Mouse (Mus musculus) induced T-regulatory cell, adult 2 months (primary cell): ENCODE measurements around the gene Colgalt2.
"Not testable (repeated sequence)": the region's sequence is repeated elsewhere in the genome, so short reads cannot be mapped to it uniquely, and the experiment has no call there.

Experiments used
- DNase-seq: peaks from one replicate; pipeline ENCODE4 v3.0.0-alpha.2; 2012; ENCODE audit warnings: low read depth

Colgalt2 gene

GRCm38 (mm10) chr1:152417602-152418001 lies 18.0 kb downstream of the Colgalt2 start:
- DNase-seq: no peak

GRCm38 (mm10) chr1:152422295-152422694 lies 22.7 kb downstream of the Colgalt2 start:
- no peak for DNase-seq

DNA sequence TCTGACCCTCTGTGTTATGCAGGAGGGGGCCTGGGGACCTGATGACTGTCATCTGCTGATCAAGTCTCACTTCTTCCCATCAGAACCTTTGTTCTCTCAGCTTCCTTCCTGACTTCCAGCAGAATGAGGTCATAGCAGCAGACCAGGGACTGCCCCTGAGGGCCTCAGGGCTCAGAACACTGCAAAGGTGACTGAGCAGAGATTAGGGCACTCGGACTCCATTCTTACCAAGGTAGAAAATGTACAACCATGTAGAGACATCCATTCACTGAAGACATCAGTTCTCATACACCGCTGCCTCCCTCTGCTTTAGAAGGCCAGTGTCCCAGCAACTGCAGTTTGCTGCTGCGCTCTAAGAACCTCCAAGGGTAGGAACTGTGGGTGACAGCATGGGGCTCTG lies 23.4 kb downstream of the Colgalt2 start:
- no peak for DNase-seq

GRCm38 (mm10) chr1:152427912-152428581 lies 28.4 kb downstream of the Colgalt2 start:
- no peak for DNase-seq

GRCm38 (mm10) chr1:152429805-152430204 lies 30.2 kb downstream of the Colgalt2 start:
- no peak for DNase-seq

DNA sequence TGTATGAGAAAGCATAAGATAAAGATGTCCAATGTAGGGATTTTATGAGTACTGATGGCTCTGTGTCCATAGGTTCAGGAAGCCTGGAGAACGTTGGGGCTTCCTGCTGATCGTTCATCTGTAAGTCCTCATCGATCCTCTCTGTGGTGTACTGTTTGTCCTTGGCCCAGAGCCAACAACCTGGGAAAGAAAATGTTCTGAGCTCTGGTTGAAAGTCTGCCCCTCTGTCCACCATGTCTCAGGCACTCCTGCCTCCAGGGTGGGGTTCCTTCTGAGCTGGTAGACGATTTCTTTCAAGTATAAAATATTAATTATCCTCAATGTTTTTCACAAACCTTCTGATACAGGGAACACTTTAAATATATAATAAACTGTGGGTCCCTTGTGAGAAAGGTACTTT lies 34.5 kb downstream of the Colgalt2 start:
- DNase-seq: no peak

DNA sequence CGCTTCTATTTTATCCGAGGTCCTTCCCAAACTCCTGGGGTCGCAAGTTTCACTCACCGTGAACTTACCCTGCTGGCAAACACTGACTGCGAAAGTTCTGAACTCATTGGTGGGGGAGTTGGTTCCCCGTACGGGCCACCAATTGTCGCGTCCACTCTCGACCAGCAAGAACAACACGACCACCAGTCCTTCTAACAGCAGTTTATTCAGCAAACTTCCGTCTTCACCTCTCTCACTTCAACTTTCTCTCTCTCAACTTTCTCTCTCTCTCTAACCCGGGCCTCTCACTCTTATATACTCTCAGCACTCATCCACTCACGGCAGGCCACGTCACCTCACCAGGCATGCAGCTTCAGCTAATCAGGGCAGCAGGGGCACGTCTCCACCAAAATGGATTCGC lies 37.9 kb downstream of the Colgalt2 start:
- DNase-seq: not testable (repeated sequence)

DNA sequence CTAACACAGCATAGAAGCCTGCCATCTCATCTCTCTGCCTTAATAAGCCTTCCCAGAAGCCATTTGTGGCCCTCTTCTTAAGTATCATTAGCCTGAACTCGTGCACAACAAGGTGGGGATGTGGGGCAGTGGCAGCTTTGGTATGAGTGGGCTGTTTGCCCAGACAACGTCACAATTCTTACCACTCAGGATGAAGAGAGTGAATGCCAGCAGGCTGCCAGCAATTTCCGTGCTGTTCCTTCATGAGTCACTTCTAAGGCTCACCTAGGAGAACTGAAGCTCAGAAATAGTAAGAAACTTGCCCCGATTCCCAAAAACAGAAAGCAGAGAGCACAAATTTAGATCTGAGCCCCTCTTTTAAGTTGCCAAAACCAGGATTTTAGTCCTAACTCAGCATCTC lies 39.8 kb downstream of the Colgalt2 start:
- DNase-seq: no peak

DNA sequence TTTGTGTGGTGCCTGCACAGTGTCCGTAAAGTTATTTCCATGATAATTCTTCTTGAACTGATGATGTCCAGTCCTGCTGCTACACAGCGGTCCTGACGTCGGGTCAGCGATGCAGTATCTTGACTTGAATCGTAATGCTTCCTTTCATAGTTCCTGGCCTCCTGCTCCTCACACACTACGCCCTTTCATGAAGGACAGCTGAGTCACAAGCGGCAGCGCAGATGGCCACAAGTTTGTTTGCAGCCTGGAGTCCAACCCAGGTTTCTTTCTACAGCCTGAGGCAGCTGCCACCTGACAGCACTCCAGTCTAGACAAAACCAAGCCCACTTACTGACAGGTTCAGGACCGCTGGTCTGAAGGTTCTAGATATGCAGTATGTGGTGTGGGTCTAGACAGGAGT lies 40.2 kb downstream of the Colgalt2 start:
- DNase-seq: no peak

DNA sequence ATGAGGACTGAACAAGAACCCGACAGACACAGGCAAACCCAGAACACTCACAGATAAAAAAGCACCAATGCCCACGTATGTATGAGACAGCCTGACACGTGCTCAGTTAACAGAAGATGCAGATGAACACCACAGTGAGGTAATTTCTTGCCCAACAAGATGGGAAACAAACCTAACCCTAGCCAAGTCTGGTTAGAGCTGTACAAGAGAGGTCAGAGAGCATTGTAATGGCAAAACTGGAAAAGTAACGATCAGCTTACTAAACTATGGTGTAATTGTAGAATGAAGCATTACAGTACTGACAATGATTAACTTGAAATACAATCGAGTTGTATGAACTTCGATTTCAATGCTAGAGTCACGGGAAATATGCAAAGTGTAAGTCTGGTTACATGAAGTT lies 45.0 kb downstream of the Colgalt2 start:
- DNase-seq: no peak

GRCm38 (mm10) chr1:152445925-152446324 lies 46.3 kb downstream of the Colgalt2 start:
- no peak for DNase-seq

GRCm38 (mm10) chr1:152454536-152454935 lies 54.9 kb downstream of the Colgalt2 start:
- no peak for DNase-seq

GRCm38 (mm10) chr1:152455275-152456243 lies 55.9 kb downstream of the Colgalt2 start:
- no peak for DNase-seq

DNA sequence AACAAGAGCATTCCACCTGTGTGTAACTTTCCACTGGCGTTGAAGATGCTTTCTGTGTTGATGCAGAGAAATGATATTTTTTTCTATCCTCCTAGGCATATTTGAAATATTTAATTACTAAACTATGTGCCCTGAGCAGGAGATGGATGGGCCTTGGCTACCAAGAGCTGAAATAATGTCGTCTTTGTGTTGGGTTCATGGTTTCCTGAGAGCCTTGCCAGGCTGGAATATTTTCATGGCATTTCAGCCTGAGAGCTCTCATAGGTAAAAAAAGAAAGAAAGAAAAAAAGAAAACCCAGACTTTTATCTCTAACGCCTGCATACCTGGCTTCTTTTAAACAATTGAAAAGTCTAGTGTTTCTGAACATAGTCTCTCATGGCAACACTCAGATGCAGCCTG lies 56.6 kb downstream of the Colgalt2 start:
- no peak for DNase-seq

- DNase-seq: no peak
Measured at GRCm38 (mm10) chr1:152457596-152457995, 58.0 kb downstream of the Colgalt2 start.

- DNase-seq: no peak
Measured at GRCm38 (mm10) chr1:152458996-152459395, 59.4 kb downstream of the Colgalt2 start.

GRCm38 (mm10) chr1:152460931-152461330 lies 61.3 kb downstream of the Colgalt2 start:
- no peak for DNase-seq

GRCm38 (mm10) chr1:152461814-152462213 lies 62.2 kb downstream of the Colgalt2 start:
- DNase-seq: no peak

DNA sequence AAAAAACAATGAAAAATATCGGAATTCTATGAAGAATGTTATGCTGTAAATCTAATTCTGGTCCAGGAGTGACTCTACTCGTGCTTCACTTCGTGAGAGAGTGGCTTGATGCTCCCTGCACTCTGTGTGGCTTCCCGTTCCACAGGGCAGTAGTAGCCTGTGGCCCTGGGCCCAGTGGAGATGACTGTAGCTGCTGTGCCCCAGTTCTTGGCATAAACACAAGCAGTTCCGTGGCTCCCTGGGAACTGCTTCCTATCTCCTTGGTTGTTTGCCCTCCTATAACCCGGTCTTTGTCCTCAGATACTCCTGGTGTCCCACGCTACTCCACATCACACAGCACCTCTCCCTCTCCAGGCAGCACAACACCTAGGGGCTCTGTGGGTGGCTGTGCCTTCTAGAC lies 62.7 kb downstream of the Colgalt2 start:
- DNase-seq: no peak

DNA sequence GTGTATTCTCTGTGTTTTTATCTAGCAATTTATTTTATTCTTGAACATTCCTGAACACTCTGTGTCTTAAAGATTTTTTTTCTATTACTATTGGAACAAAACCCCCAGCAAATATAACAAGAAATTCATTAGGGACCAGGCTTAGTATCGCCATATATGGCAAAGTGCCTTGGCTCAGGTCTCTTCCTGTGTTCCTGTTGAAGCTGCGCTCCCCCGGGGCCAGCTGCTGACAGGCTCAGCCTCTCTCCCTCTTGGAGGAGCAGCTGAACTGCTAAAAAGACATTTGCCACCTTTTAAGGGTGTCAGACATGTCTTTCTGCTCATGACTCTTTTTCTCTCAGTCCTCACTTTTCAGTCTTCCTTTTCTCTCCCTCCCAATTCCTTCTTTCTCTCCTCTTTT lies 66.7 kb downstream of the Colgalt2 start:
- no peak for DNase-seq

DNA sequence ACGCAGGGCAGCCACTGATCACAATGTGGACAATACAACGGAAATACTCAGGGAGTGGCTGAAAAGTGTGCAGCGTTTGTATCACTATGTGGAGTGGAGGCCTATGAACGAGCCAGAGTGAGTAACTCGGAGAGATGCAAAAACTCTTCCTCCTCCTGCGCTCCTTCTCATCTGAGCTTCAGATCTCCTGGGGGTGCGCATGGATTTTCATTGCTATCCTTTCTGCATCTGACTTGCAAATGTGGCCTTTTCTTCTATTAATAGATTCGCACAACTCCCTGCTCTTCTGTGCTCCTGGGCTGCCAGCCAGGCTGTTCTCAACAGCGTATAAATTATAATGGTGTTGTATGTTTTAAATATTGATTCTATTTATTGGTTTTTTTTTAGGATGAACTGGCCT lies 68.8 kb downstream of the Colgalt2 start:
- DNase-seq: no peak

DNA sequence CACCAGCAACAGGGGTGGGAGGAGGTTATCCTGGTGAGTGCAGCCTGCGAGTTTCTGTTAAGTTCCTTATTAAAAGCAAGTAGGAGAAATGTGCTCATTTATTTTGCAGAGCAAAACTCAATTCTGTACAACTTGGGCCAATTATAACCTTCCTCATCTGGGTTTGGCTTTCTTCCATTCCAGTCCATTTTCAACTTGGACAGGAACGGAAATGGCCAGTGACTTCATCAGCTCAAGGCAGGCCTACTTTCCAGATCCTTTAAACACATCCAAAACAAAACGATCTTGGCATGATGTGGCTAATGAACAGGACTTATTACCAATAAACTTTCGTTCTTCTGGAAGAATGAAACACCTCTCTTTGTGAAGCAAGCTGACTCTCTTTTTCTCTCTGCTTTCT lies 76.5 kb downstream of the Colgalt2 start:
- no peak for DNase-seq

- DNase-seq: no peak
Measured at GRCm38 (mm10) chr1:152490842-152491241, 91.2 kb downstream of the Colgalt2 start.
